20 mouse cellular contexts compared by ENCODE assay signal in genomic region chr2:60212488-60212887, GRCm38 (mm10). TPM values are rescaled to one million over a fixed set of nuclear protein-coding genes. Genes with fewer than 3 reads are reported as not detected.
DNase-seq lines count a peak whose midpoint lies in the region; ATAC-seq and TF ChIP-seq lines count a peak whose summit lies in the region.
"Had no signal": no experiment of that assay in that cellular context is flagged by ENCODE, and none has a peak within 500 bp of the region (broad histone marks: within the 10 kb centered on the region; RNA-seq: fewer than 3 reads in every experiment).

No protein-coding gene starts in this region.

- no peak for TF ChIP-seq EP300 in stomach, postnatal 0 days (optimal IDR thresholded peaks at IDR 0.05)

- no peak for DNase-seq in heart, embryonic 10.5 days (ENCODE audit: low spot score)
- peak; percentile 64 for DNase-seq in liver, adult 2 months (ENCODE audit: extremely low read depth, low read depth, low spot score)
- no peak for DNase-seq in liver, embryonic 11.5 days (ENCODE audit: low spot score)
- DNase-seq in stomach, postnatal 0 days (ENCODE audit: low spot score): no peak
- DNase-seq: adrenal gland, postnatal 14 days; cerebellum, adult 18-20 months; cerebellum, adult 9-11 months; cerebellum, postnatal 36 days; forebrain, postnatal 0 days; gastrocnemius, adult 2 months; gastrocnemius, postnatal 25 days; heart, adult 11 months; heart, postnatal 36 days had no signal

- H3K79me2 ChIP-seq in liver, adult 2 months (ENCODE audit: control insufficient read depth, insufficient read depth, low read length): peaks cover 43% of the 10 kb centered on the region

- no peak for TF ChIP-seq POLR2A in liver, adult 2 months (IDR thresholded peaks at IDR 0.05; ENCODE audit: extremely low read depth, insufficient read depth, low read length)

- no peak for ATAC-seq in heart, embryonic 13.5 days (ENCODE audit: extremely low read depth, insufficient number of reproducible peaks, low FRiP score, low TSS enrichment)
- ATAC-seq in liver, embryonic 11.5 days (replicated peaks; ENCODE audit: low FRiP score): no peak
- no peak for ATAC-seq in stomach, embryonic 16.5 days (ENCODE audit: insufficient read depth, low FRiP score)
- ATAC-seq in stomach, postnatal 0 days (ENCODE audit: low FRiP score, low TSS enrichment): no peak
- ATAC-seq: activated CD4-positive, CD25-positive, alpha-beta regulatory T cell, adult 4 months; forebrain, postnatal 0 days; intestine, embryonic 16.5 days; Patski had no signal

- H3K36me3 ChIP-seq in heart, embryonic 13.5 days: peaks cover 34% of the 10 kb centered on the region
- peaks cover 27% of the 10 kb centered on the region for H3K36me3 ChIP-seq in heart, embryonic 10.5 days
- H3K36me3 ChIP-seq in liver, adult 2 months (ENCODE audit: control insufficient read depth, insufficient read depth, low read length): peaks cover 4% of the 10 kb centered on the region; the same call in 1 of the 2 replicates
- H3K36me3 ChIP-seq in liver, embryonic 11.5 days (ENCODE audit: control insufficient read depth, insufficient read depth, low read length): peaks cover 7% of the 10 kb centered on the region; the same call in 1 of the 2 replicates
- H3K36me3 ChIP-seq in stomach, embryonic 16.5 days (ENCODE audit: control insufficient read depth, insufficient read depth, low read length): 0 out of 2 replicates have a peak, but pooled peaks cover 3% of the 10 kb centered on the region
- H3K36me3 ChIP-seq in stomach, postnatal 0 days (ENCODE audit: control insufficient read depth, insufficient read depth, low read length): no peaks in the 10 kb centered on the region; the same call in 1 of the 2 replicates

- H3K4me3 ChIP-seq in heart, embryonic 13.5 days: no peak overlapping the region
- H3K4me3 ChIP-seq in heart, embryonic 10.5 days: no peak overlapping the region
- no peak overlapping the region for H3K4me3 ChIP-seq in liver, adult 2 months (ENCODE audit: insufficient read depth, low read depth, low read length)
- no peak overlapping the region for H3K4me3 ChIP-seq in liver, embryonic 11.5 days (ENCODE audit: low read depth, low read length)
- no peak overlapping the region for H3K4me3 ChIP-seq in stomach, embryonic 16.5 days (replicated peaks; ENCODE audit: low read length)
- H3K4me3 ChIP-seq in stomach, postnatal 0 days (ENCODE audit: low read depth, low read length): no peak overlapping the region

- no peak overlapping the region for H3K9ac ChIP-seq in heart, embryonic 13.5 days
- no peak overlapping the region for H3K9ac ChIP-seq in liver, adult 2 months (ENCODE audit: low read depth, low read length)
- H3K9ac ChIP-seq in liver, embryonic 11.5 days (ENCODE audit: low read depth, low read length): no peak overlapping the region
- H3K9ac ChIP-seq in stomach, embryonic 16.5 days (ENCODE audit: low read length): no peak overlapping the region
- H3K9ac ChIP-seq in stomach, postnatal 0 days (ENCODE audit: low read length): no peak overlapping the region
- H3K9ac ChIP-seq: embryonic facial prominence, embryonic 15.5 days; forebrain, postnatal 0 days had no signal

- H3K4me2 ChIP-seq in heart, embryonic 13.5 days: peak overlapping the region; percentile 26; the same call in 1 of the 2 replicates
- no peak overlapping the region for H3K4me2 ChIP-seq in liver, embryonic 11.5 days
- peak overlapping the region; percentile 94; the same call in 1 of the 2 replicates for H3K4me2 ChIP-seq in stomach, embryonic 16.5 days (ENCODE audit: low read depth, low read length)
- H3K4me2 ChIP-seq in stomach, postnatal 0 days (replicated peaks; ENCODE audit: low read depth): no peak overlapping the region

- no peak overlapping the region for H3K27ac ChIP-seq in heart, embryonic 13.5 days (replicated peaks)
- H3K27ac ChIP-seq in heart, embryonic 10.5 days: no peak overlapping the region
- H3K27ac ChIP-seq in liver, adult 2 months (replicated peaks; ENCODE audit: insufficient read depth, low read depth, low read length): no peak overlapping the region
- H3K27ac ChIP-seq in liver, embryonic 11.5 days (ENCODE audit: low read depth, low read length): no peak overlapping the region
- H3K27ac ChIP-seq in stomach, embryonic 16.5 days (ENCODE audit: low read length): no peak overlapping the region
- H3K27ac ChIP-seq in stomach, postnatal 0 days (replicated peaks): no peak overlapping the region

- H3K4me1 ChIP-seq in heart, embryonic 13.5 days: peaks cover 70% of the 10 kb centered on the region
- H3K4me1 ChIP-seq in heart, embryonic 10.5 days: peaks cover 39% of the 10 kb centered on the region
- H3K4me1 ChIP-seq in liver, adult 2 months (ENCODE audit: control insufficient read depth, insufficient read depth, low read length): peaks cover 26% of the 10 kb centered on the region
- H3K4me1 ChIP-seq in liver, embryonic 11.5 days (replicated peaks; ENCODE audit: control insufficient read depth, insufficient read depth, low read length): peaks cover 46% of the 10 kb centered on the region
- peaks cover 45% of the 10 kb centered on the region for H3K4me1 ChIP-seq in stomach, embryonic 16.5 days (ENCODE audit: control insufficient read depth, insufficient read depth, low read length)
- H3K4me1 ChIP-seq in stomach, postnatal 0 days (replicated peaks; ENCODE audit: control insufficient read depth, insufficient read depth): peaks cover 6% of the 10 kb centered on the region; the same call in 1 of the 2 replicates

- TF ChIP-seq CTCF in liver, adult 2 months (IDR thresholded peaks at IDR 0.05; ENCODE audit: low read depth, low read length): no peak
- TF ChIP-seq CTCF in stomach, postnatal 0 days (IDR thresholded peaks at IDR 0.05; ENCODE audit: low read depth): no peak

- no peaks in the 10 kb centered on the region for H3K27me3 ChIP-seq in heart, embryonic 13.5 days (replicated peaks)
- no peaks in the 10 kb centered on the region for H3K27me3 ChIP-seq in heart, embryonic 10.5 days (ENCODE audit: insufficient read depth, poor library complexity, severe bottlenecking)
- H3K27me3 ChIP-seq in liver, adult 2 months (ENCODE audit: control insufficient read depth, insufficient read depth, low read length): no peaks in the 10 kb centered on the region
- H3K27me3 ChIP-seq in liver, embryonic 11.5 days (replicated peaks; ENCODE audit: control insufficient read depth, insufficient read depth, low read length): no peaks in the 10 kb centered on the region
- H3K27me3 ChIP-seq in stomach, embryonic 16.5 days (ENCODE audit: control insufficient read depth, insufficient read depth, low read length): no peaks in the 10 kb centered on the region
- no peaks in the 10 kb centered on the region for H3K27me3 ChIP-seq in stomach, postnatal 0 days (ENCODE audit: control insufficient read depth, insufficient read depth, low read length)
- H3K27me3 ChIP-seq: CH12.LX; embryonic facial prominence, embryonic 15.5 days; Patski had no signal

- H3K9me3 ChIP-seq in heart, embryonic 13.5 days: no peaks in the 10 kb centered on the region
- H3K9me3 ChIP-seq in heart, embryonic 10.5 days: no peaks in the 10 kb centered on the region
- H3K9me3 ChIP-seq in liver, embryonic 11.5 days (ENCODE audit: control insufficient read depth, low read length): no peaks in the 10 kb centered on the region
- no peaks in the 10 kb centered on the region for H3K9me3 ChIP-seq in stomach, embryonic 16.5 days (replicated peaks; ENCODE audit: control insufficient read depth, low read length)
- H3K9me3 ChIP-seq in stomach, postnatal 0 days (ENCODE audit: control insufficient read depth, low read length): no peaks in the 10 kb centered on the region
- H3K9me3 ChIP-seq: embryonic facial prominence, embryonic 15.5 days had no signal

RNA-seq across cellular contexts. Expression of gene March7, which starts 2.8 kb away (rescaled TPM):
- polyA plus RNA-seq in heart, embryonic 13.5 days (2015; fragmentation: Nextera tagmentation; extraction: Ambion mirVana): 49.3 and 49.4 TPM in 2 replicates
- polyA plus RNA-seq in heart, embryonic 10.5 days (2016; fragmentation: Nextera tagmentation; extraction: Ambion mirVana): 63.8 and 68.4 TPM in 2 replicates
- 31.5 and 37.6 TPM in 2 replicates for total RNA-seq in liver, adult 2 months (2014; rRNA removed)
- 4.1 and 4.7 TPM in 2 replicates for polyA plus RNA-seq in liver, adult 2 months (2012; rRNA removed)
- 48.5 and 50.1 TPM in 2 replicates for polyA plus RNA-seq in liver, embryonic 11.5 days (2014; fragmentation: Nextera tagmentation; extraction: Ambion mirVana)
- polyA plus RNA-seq in stomach, embryonic 16.5 days (2015; fragmentation: Nextera tagmentation; extraction: Ambion mirVana): 68.9 and 69.7 TPM in 2 replicates
- polyA plus RNA-seq in stomach, postnatal 0 days (2015; fragmentation: Nextera tagmentation; extraction: Ambion mirVana): 48.8 and 53.5 TPM in 2 replicates

RNA-seq across cellular contexts. Expression of gene Baz2b, which starts 2.8 kb away (rescaled TPM):
- polyA plus RNA-seq in heart, embryonic 13.5 days (2015; fragmentation: Nextera tagmentation; extraction: Ambion mirVana): 41.9 and 44.2 TPM in 2 replicates
- 49.1 and 55.1 TPM in 2 replicates for polyA plus RNA-seq in heart, embryonic 10.5 days (2016; fragmentation: Nextera tagmentation; extraction: Ambion mirVana)
- total RNA-seq in liver, adult 2 months (2014; rRNA removed): 23.0 and 23.5 TPM in 2 replicates
- 2.9 and 4.8 TPM in 2 replicates for polyA plus RNA-seq in liver, adult 2 months (2012; rRNA removed)
- polyA plus RNA-seq in liver, embryonic 11.5 days (2014; fragmentation: Nextera tagmentation; extraction: Ambion mirVana): 31.5 and 35.2 TPM in 2 replicates
- 41.5 and 49.2 TPM in 2 replicates for polyA plus RNA-seq in stomach, embryonic 16.5 days (2015; fragmentation: Nextera tagmentation; extraction: Ambion mirVana)
- polyA plus RNA-seq in stomach, postnatal 0 days (2015; fragmentation: Nextera tagmentation; extraction: Ambion mirVana): 34.0 and 37.4 TPM in 2 replicates

Comparison
In these comparisons a context has a peak if more than half of its experiments do, and no peak if none do; other contexts are left out.
1. H3K4me2 ChIP-seq: peak in heart, embryonic 13.5 days (single experiment) and stomach, embryonic 16.5 days (single experiment); none in liver, embryonic 11.5 days (single experiment) and stomach, postnatal 0 days (single experiment).